Mouse (Mus musculus): ENCODE results near the gene Gm13289. TPM values are rescaled to one million over a fixed set of nuclear protein-coding genes. Genes with fewer than 3 reads are reported as not detected.
"Not testable (repeated sequence)": the region's sequence is repeated elsewhere in the genome, so short reads cannot be mapped to it uniquely, and the experiment has no call there.

Gm13289 gene
- polyA plus RNA-seq, 1 experiment from 2014 or later = not detected

DNA sequence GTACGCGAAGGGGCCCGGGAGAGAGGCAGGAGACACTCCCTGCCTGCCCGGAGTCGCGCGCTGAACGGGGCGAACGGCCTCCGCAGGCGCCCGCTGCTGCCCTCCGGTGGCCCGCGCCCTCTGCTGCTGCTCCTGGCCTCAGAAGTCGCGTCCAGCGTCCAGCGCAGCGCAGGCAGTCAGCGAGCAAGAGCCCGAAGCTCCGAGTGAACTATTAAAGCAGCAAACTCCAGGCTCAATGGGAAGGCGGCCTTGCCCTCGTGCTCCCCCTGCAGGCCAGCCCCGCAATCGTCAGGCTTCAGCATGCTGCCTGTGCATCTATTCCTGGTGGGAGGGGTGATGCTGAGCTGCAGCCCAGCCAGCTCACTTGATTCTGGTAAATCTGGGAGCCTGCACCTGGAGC lies 20.4 kb downstream of the Gm13289 start, which contains the start of gene Gm13279:
Gm13279 (plus strand) TSS at position 301 of the 400 bp plus-strand sequence.
- WGBS = no CpG with 5 or more reads among the region's 28 CpGs

GRCm38 (mm10) chr4:88799365-88799764 lies 22.6 kb downstream of the Gm13289 start, which contains the start of gene Gm13285:
TSS of gene Gm13285 (plus strand) at chr4:88799665.
- ATAC-seq (ENCODE audit: low FRiP score, low TSS enrichment); H3K9ac ChIP-seq (ENCODE audit: low read depth, low read length); H3K27ac ChIP-seq (ENCODE audit: low read depth, low read length); H3K9me3 ChIP-seq (ENCODE audit: control insufficient read depth, low read length); H3K4me2 ChIP-seq (replicated peaks; ENCODE audit: low read depth, low read length); H3K36me3 ChIP-seq (ENCODE audit: control insufficient read depth, insufficient read depth, low read length); H3K4me1 ChIP-seq (ENCODE audit: control insufficient read depth, insufficient read depth, low read length); H3K27me3 ChIP-seq (ENCODE audit: control insufficient read depth, insufficient read depth, low read length); H3K4me3 ChIP-seq (ENCODE audit: low read length): not testable (repeated sequence)
- WGBS = 3% methylated on average over 3 of the region's 7 CpGs

More for the DNA sequence above, 20.4 kb downstream of the Gm13289 start, which contains the start of gene Gm13279:
- H3K9ac ChIP-seq (ENCODE audit: low read depth, low read length); H3K4me1 ChIP-seq (ENCODE audit: control insufficient read depth, insufficient read depth, low read length); H3K4me3 ChIP-seq (ENCODE audit: low read length); H3K9me3 ChIP-seq (ENCODE audit: control insufficient read depth, low read length); H3K36me3 ChIP-seq (ENCODE audit: control insufficient read depth, insufficient read depth, low read length); H3K27me3 ChIP-seq (ENCODE audit: control insufficient read depth, insufficient read depth, low read length); H3K4me2 ChIP-seq (replicated peaks; ENCODE audit: low read depth, low read length); H3K27ac ChIP-seq (ENCODE audit: low read depth, low read length); ATAC-seq (ENCODE audit: low FRiP score, low TSS enrichment): not testable (repeated sequence)

DNA sequence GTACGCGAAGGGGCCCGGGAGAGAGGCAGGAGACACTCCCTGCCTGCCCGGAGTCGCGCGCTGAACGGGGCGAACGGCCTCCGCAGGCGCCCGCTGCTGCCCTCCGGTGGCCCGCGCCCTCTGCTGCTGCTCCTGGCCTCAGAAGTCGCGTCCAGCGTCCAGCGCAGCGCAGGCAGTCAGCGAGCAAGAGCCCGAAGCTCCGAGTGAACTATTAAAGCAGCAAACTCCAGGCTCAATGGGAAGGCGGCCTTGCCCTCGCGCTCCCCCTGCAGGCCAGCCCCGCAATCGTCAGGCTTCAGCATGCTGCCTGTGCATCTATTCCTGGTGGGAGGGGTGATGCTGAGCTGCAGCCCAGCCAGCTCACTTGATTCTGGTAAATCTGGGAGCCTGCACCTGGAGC lies 26.2 kb downstream of the Gm13289 start, which contains the start of gene Gm13287:
Gm13287 (plus strand) TSS at position 301 of the 400 bp plus-strand sequence.
- not testable (repeated sequence) for H3K36me3 ChIP-seq (ENCODE audit: control insufficient read depth, insufficient read depth, low read length); H3K4me3 ChIP-seq (ENCODE audit: low read length); H3K4me1 ChIP-seq (ENCODE audit: control insufficient read depth, insufficient read depth, low read length); H3K9ac ChIP-seq (ENCODE audit: low read depth, low read length); H3K4me2 ChIP-seq (replicated peaks; ENCODE audit: low read depth, low read length); H3K27ac ChIP-seq (ENCODE audit: low read depth, low read length); H3K9me3 ChIP-seq (ENCODE audit: control insufficient read depth, low read length); H3K27me3 ChIP-seq (ENCODE audit: control insufficient read depth, insufficient read depth, low read length); ATAC-seq (ENCODE audit: low FRiP score, low TSS enrichment)
- no CpG with 5 or more reads among the region's 29 CpGs for WGBS

GRCm38 (mm10) chr4:88805231-88805630 lies 28.5 kb downstream of the Gm13289 start, which contains the start of gene Gm13288:
TSS of gene Gm13288 (plus strand) at chr4:88805531.
- not testable (repeated sequence) for H3K4me2 ChIP-seq (replicated peaks; ENCODE audit: low read depth, low read length)

GRCm38 (mm10) chr4:88805761-88806160 lies 29.0 kb downstream of the Gm13289 start:
- not testable (repeated sequence) for H3K4me3 ChIP-seq (ENCODE audit: low read length); H3K4me2 ChIP-seq (replicated peaks; ENCODE audit: low read depth, low read length); H3K4me1 ChIP-seq (ENCODE audit: control insufficient read depth, insufficient read depth, low read length); ATAC-seq (ENCODE audit: low FRiP score, low TSS enrichment); H3K36me3 ChIP-seq (ENCODE audit: control insufficient read depth, insufficient read depth, low read length); H3K27ac ChIP-seq (ENCODE audit: low read depth, low read length); H3K9me3 ChIP-seq (ENCODE audit: control insufficient read depth, low read length); H3K9ac ChIP-seq (ENCODE audit: low read depth, low read length); H3K27me3 ChIP-seq (ENCODE audit: control insufficient read depth, insufficient read depth, low read length)
- WGBS = 0% methylated on average over 13 of the region's 34 CpGs

More at GRCm38 (mm10) chr4:88805231-88805630, 28.5 kb downstream of the Gm13289 start, which contains the start of gene Gm13288:
- not testable (repeated sequence) for H3K9me3 ChIP-seq (ENCODE audit: control insufficient read depth, low read length); H3K27ac ChIP-seq (ENCODE audit: low read depth, low read length); H3K27me3 ChIP-seq (ENCODE audit: control insufficient read depth, insufficient read depth, low read length); H3K9ac ChIP-seq (ENCODE audit: low read depth, low read length); H3K4me3 ChIP-seq (ENCODE audit: low read length); H3K36me3 ChIP-seq (ENCODE audit: control insufficient read depth, insufficient read depth, low read length); ATAC-seq (ENCODE audit: low FRiP score, low TSS enrichment); H3K4me1 ChIP-seq (ENCODE audit: control insufficient read depth, insufficient read depth, low read length)
- WGBS = no CpG with 5 or more reads among the region's 8 CpGs

DNA sequence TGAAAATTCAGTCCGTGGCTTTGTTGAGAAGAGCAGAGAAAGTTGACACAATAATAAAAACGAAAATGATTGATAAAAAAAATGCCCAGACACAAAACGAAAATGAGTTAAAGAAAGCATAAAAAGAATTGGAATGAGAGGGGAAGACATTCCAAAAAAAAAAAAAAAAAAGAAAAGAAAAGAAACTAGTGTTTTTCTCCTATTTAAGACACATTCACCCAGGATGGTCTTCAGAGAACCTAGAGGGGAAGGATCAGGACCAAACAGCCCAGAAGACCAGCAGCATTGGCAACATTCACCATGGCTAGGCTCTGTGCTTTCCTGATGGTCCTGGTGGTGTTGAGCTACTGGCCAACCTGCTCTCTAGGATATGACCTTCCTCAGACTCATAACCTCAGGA lies 39.2 kb downstream of the Gm13289 start, which contains the start of gene Ifna7:
Ifna7 (plus strand) TSS at position 301 of the 400 bp plus-strand sequence.
- Histone ChIP-seq H3K4me3 (ENCODE audit: low read length) (no peak within 1 kb of the TSS), H3K9me3 (ENCODE audit: control insufficient read depth, low read length) (no peaks in the 10 kb centered on the region), H3K4me2 (replicated peaks; ENCODE audit: low read depth, low read length) (no peak within 1 kb of the TSS), H3K36me3 (ENCODE audit: control insufficient read depth, insufficient read depth, low read length) (no peaks in the 10 kb centered on the region), H3K27me3 (ENCODE audit: control insufficient read depth, insufficient read depth, low read length) (no peaks in the 10 kb centered on the region), H3K4me1 (ENCODE audit: control insufficient read depth, insufficient read depth, low read length) (no peaks in the 10 kb centered on the region), H3K9ac (ENCODE audit: low read depth, low read length) (no peak within 1 kb of the TSS), H3K27ac (ENCODE audit: low read depth, low read length) (no peak within 1 kb of the TSS)
- 63% methylated on average over 3 of the region's 3 CpGs for WGBS
- ATAC-seq (ENCODE audit: low FRiP score, low TSS enrichment) = no peak

DNA sequence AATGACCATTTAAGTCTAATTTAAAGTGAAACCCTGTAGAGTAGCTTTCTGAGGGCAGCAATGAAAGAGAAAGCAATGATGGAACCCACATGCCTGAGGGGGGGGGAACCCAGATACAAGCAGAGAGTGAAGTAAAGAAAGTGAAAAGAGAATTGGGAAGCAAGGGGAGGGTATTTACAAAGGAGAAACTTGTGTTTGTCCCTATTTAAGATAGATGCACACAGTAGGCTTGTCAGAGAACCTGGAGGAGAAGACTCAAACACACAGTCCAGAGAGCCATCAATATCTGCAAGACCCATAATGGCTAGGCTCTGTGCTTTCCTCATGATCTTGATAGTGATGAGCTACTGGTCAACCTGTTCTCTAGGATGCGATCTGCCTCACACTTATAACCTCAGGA lies 42.9 kb downstream of the Gm13289 start, which contains the start of gene Ifna11:
Ifna11 (plus strand) TSS at position 301 of the 400 bp plus-strand sequence.
- 81% methylated on average over 1 of the region's 1 CpGs for WGBS
- H3K9ac ChIP-seq (ENCODE audit: low read depth, low read length) = no peak within 1 kb of the TSS
- ATAC-seq (ENCODE audit: low FRiP score, low TSS enrichment) = no peak

GRCm38 (mm10) chr4:88822995-88823394 lies 46.3 kb downstream of the Gm13289 start:
- no peak overlapping the region for H3K27ac ChIP-seq (ENCODE audit: low read depth, low read length)
- 32% methylated on average over 4 of the region's 4 CpGs for WGBS
- no peak for ATAC-seq (ENCODE audit: low FRiP score, low TSS enrichment)
- no peaks in the 10 kb centered on the region for H3K36me3 ChIP-seq (ENCODE audit: control insufficient read depth, insufficient read depth, low read length)
- no peaks in the 10 kb centered on the region for H3K9me3 ChIP-seq (ENCODE audit: control insufficient read depth, low read length)
- no peaks in the 10 kb centered on the region for H3K4me1 ChIP-seq (ENCODE audit: control insufficient read depth, insufficient read depth, low read length)
- H3K4me2 ChIP-seq (replicated peaks; ENCODE audit: low read depth, low read length) = no peak overlapping the region
- no peak overlapping the region for H3K9ac ChIP-seq (ENCODE audit: low read depth, low read length)
- H3K27me3 ChIP-seq (ENCODE audit: control insufficient read depth, insufficient read depth, low read length) = no peaks in the 10 kb centered on the region
- H3K4me3 ChIP-seq (ENCODE audit: low read length) = no peak overlapping the region

More for the DNA sequence above, 42.9 kb downstream of the Gm13289 start, which contains the start of gene Ifna11:
- H3K4me2 ChIP-seq (replicated peaks; ENCODE audit: low read depth, low read length) = no peak within 1 kb of the TSS
- H3K27ac ChIP-seq (ENCODE audit: low read depth, low read length) = no peak within 1 kb of the TSS
- H3K27me3 ChIP-seq (ENCODE audit: control insufficient read depth, insufficient read depth, low read length) = no peaks in the 10 kb centered on the region
- H3K36me3 ChIP-seq (ENCODE audit: control insufficient read depth, insufficient read depth, low read length) = no peaks in the 10 kb centered on the region
- H3K9me3 ChIP-seq (ENCODE audit: control insufficient read depth, low read length) = no peaks in the 10 kb centered on the region
- H3K4me1 ChIP-seq (ENCODE audit: control insufficient read depth, insufficient read depth, low read length) = no peaks in the 10 kb centered on the region
- no peak within 1 kb of the TSS for H3K4me3 ChIP-seq (ENCODE audit: low read length)

Measured in kidney, embryonic 14.5 days (tissue).